Mouse (Mus musculus) brain, embryonic 14.5 days (tissue): ENCODE data around the gene Bco2.

Experiments used
- CTCF ChIP-seq: fragments of 200-500 bp; IDR thresholded peaks from 2 replicates; pipeline ENCODE4 v1.5.1; 2012; ENCODE audit warnings: inconsistent platforms, mild to moderate bottlenecking, moderate library complexity, borderline replicate concordance; ENCODE audit not compliant: insufficient read depth, insufficient read length; ENCODE audit errors: extremely low read depth
- POLR2A ChIP-seq: fragments of 200-500 bp; IDR thresholded peaks from 2 replicates; pipeline ENCODE4 v1.6.1; 2012; ENCODE audit warnings: mild to moderate bottlenecking, inconsistent platforms, borderline replicate concordance; ENCODE audit not compliant: poor library complexity, insufficient read depth, insufficient read length, severe bottlenecking; ENCODE audit errors: extremely low read depth

DNA sequence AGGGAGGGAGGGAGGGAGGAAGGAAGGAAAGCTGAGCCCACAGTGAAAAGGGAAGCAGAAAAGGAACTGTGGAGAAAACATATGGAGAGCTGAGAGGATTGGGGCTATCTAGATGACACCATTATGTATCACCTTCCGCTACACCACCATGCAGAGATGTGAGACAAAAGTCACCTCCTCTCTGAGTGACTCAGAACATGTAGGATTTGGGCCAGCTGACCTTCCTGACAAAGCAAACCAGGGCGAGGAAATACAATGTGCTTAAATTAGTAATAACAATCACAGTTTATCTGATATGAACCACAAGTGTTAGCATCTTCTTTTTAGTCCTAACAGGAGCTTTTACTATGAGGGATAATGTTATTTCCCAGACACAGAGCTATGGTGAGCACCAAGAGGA, 57.4 kb downstream of the Bco2 start:
- TF ChIP-seq CTCF (no peak), POLR2A (no peak)
